Mouse (Mus musculus): ENCODE measurements around the gene Wwc1.

The Wwc1 gene

GRCm38 (mm10) chr11:35933402-35934085 is 46.8 kb downstream of the Wwc1 start:
- in situ Hi-C loops (cut with MboI, MseI), result no loop called here

- in situ Hi-C loops (cut with MboI, MseI), result no loop called here
These were observed 48.0 kb downstream of the Wwc1 start for GRCm38 (mm10) chr11:35932121-35932885.

- in situ Hi-C loops (cut with MboI, MseI), result no loop called here
These were observed 49.7 kb downstream of the Wwc1 start for GRCm38 (mm10) chr11:35930511-35931060.

- in situ Hi-C loops (cut with MboI, MseI), result no loop called here
These were observed 51.9 kb downstream of the Wwc1 start for GRCm38 (mm10) chr11:35928453-35928852.

- in situ Hi-C loops (cut with MboI, MseI), result no loop called here
These were observed 53.0 kb downstream of the Wwc1 start for GRCm38 (mm10) chr11:35927309-35927708.

- in situ Hi-C loops (cut with MboI, MseI), result no loop called here
These were observed 54.7 kb downstream of the Wwc1 start for GRCm38 (mm10) chr11:35925592-35925991.

GRCm38 (mm10) chr11:35922205-35922873 is 58.0 kb downstream of the Wwc1 start:
- in situ Hi-C loops (cut with MboI, MseI), result no loop called here

- in situ Hi-C loops (cut with MboI, MseI), result no loop called here
These were observed 59.6 kb downstream of the Wwc1 start for GRCm38 (mm10) chr11:35920776-35921175.

GRCm38 (mm10) chr11:35919856-35920503 is 60.3 kb downstream of the Wwc1 start:
- in situ Hi-C loops (cut with MboI, MseI), result no loop called here

GRCm38 (mm10) chr11:35919383-35919782 is 60.9 kb downstream of the Wwc1 start:
- in situ Hi-C loops (cut with MboI, MseI), result no loop called here

GRCm38 (mm10) chr11:35916466-35917185 is 63.7 kb downstream of the Wwc1 start:
- in situ Hi-C loops (cut with MboI, MseI), result no loop called here

GRCm38 (mm10) chr11:35915546-35915945 is 64.8 kb downstream of the Wwc1 start:
- in situ Hi-C loops (cut with MboI, MseI), result no loop called here

- in situ Hi-C loops (cut with MboI, MseI), result no loop called here
These were observed 66.8 kb downstream of the Wwc1 start for GRCm38 (mm10) chr11:35913418-35914044.

- in situ Hi-C loops (cut with MboI, MseI), result no loop called here
These were observed 75.3 kb downstream of the Wwc1 start for GRCm38 (mm10) chr11:35904955-35905550.

GRCm38 (mm10) chr11:35903079-35903478 is 77.2 kb downstream of the Wwc1 start:
- in situ Hi-C loops (cut with MboI, MseI), result no loop called here

GRCm38 (mm10) chr11:35899946-35900345 is 80.4 kb downstream of the Wwc1 start:
- in situ Hi-C loops (cut with MboI, MseI), result no loop called here

GRCm38 (mm10) chr11:35893454-35893853 is 86.9 kb downstream of the Wwc1 start:
- in situ Hi-C loops (cut with MboI, MseI), result no loop called here

GRCm38 (mm10) chr11:35893018-35893421 is 87.3 kb downstream of the Wwc1 start:
- in situ Hi-C loops (cut with MboI, MseI), result no loop called here

GRCm38 (mm10) chr11:35892293-35892692 is 88.0 kb downstream of the Wwc1 start:
- in situ Hi-C loops (cut with MboI, MseI), result no loop called here

- in situ Hi-C loops (cut with MboI, MseI), result no loop called here
These were observed 91.5 kb downstream of the Wwc1 start for GRCm38 (mm10) chr11:35888790-35889189.

All from regulatory T cell (primary cell).